Mouse (Mus musculus) brown adipose tissue, adult 24 weeks (tissue): ENCODE measurements at regions not wholly inside any gene's neighbourhood (a gene's known extent, or its start where the extent isn't known, plus 50 kb on each side); places are given as distances from the start of the nearest gene placed in this dataset.

ENCODE experiments used
- H3K27ac ChIP-seq: fragments of 200-500 bp; replicated peaks from 2 replicates; pipeline ENCODE4 v1.5.1; 2012; ENCODE audit warnings: low read depth, mild to moderate bottlenecking, low read length
- H3K4me1 ChIP-seq: fragments of 200-500 bp; 2 replicates; pipeline ENCODE4 v1.6.1; 2012; ENCODE audit warnings: low read length, mixed read lengths; ENCODE audit not compliant: control insufficient read depth, insufficient read depth, insufficient read length
- H3K4me3 ChIP-seq: fragments of 200-500 bp; 2 replicates; pipeline ENCODE4 v1.5.1; 2012; ENCODE audit warnings: low read depth, mild to moderate bottlenecking, low read length, moderate library complexity; ENCODE audit not compliant: insufficient read depth

DNA sequence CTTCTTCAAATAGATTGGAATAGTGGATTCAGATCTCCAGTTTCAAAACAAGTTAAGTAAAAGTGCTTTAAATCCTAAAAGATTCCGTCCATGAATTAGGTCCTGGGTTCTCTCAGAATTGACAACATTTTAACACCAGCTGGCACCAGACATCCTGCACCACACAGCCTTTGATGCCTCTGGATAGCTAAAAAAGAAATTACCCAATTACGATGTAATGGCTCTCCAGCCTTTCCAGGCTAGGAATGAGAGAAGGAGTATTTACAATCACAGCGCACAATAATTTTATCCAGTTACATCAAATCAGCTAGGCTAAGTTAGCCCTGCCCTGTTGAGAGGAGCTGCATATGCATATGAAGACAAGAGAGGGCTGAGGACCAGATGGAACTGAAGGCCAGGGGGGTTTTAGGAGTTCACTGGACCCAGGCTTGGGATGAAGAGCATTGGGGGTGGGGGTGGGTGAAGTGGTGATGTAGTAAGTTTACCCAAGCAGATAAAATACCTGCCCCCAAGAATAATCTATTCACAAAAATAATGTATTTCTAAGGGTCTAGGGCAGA is 455.8 kb upstream of the Tle4 start:
- no peaks in the 10 kb centered on the region for H3K4me1 ChIP-seq
- H3K4me3 ChIP-seq = no peak overlapping the region
- H3K27ac ChIP-seq = no peak overlapping the region

DNA sequence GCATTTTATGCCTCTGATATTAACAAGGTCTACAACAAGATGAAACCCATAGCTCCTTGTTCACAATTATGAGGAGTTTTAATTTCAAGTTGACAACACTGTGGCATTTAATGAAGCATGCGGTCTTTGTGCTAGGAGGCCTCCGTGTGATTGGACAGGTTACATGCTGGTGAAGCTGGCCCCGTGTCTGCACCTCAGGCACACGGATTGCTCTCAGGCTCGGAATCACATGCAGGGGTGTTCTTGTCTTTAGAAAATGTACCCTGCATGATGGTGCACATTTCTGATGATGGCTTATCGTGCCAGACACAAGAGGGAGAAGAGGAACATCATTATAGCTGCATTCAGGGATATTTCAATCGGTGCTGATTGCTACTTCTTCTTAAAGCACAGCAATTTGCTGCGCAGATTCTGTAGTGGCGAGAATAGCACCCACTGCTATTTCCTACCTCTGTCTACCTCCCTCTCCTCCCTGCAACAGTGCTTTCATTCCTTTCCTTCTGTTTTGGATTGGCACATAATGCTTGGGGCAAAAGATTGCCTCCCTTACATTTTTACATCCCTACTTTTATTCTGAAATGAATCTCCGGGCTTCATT is 454.9 kb upstream of the Tle4 start:
- no peak overlapping the region for H3K4me3 ChIP-seq
- H3K4me1 ChIP-seq = no peaks in the 10 kb centered on the region; the same call in 1 of the 2 replicates
- H3K27ac ChIP-seq = no peak overlapping the region

DNA sequence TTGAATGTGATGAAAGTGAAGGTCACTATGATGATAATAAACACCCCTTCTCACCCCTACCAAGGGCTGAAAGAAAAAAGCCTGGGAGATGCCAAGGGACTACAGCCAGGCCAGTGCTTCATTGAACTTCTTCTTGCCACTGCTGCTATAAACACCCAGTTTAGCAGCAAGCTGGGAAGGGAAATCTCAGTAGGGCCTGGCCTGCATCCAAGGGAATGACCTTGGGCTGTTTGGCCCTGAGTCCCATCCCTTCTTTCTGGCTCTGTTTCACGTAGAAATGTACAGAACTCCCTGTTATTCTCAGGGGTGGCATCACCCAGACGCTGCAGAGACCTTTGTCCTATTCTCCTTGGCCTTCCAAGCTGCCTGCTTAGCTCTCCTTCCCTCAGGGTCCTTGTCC is 450.0 kb upstream of the Tle4 start:
- no peak overlapping the region for H3K27ac ChIP-seq
- no peaks in the 10 kb centered on the region; the same call in 1 of the 2 replicates for H3K4me1 ChIP-seq
- H3K4me3 ChIP-seq = no peak overlapping the region

DNA sequence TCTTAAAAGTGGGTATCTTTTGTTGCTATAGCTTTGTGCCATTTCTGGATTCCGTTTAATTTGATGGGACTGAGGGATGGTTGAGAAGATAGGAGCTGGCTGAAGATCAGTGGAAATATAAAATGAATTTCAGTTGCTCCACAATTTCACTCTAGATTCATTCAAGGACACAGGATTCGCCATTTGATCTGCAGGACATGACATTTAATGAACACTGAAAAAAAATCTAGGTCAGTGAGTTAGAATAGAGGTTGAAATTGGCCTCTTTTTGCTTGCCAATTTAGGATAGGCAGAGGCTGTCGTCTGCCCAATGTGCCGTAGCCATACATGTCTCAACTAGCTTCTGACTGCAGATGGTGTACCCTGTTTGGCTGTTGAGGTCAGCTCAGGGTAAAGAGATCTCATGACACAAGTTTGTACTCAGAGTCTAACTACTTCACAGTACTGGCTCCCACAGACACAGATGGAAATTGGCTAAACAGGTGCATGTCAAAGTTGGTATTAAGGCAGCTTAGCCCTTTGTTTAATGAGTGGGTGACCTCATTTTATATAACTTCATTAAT is 449.5 kb upstream of the Tle4 start:
- H3K4me3 ChIP-seq = no peak overlapping the region
- H3K27ac ChIP-seq = no peak overlapping the region
- H3K4me1 ChIP-seq = no peaks in the 10 kb centered on the region; the same call in 1 of the 2 replicates

DNA sequence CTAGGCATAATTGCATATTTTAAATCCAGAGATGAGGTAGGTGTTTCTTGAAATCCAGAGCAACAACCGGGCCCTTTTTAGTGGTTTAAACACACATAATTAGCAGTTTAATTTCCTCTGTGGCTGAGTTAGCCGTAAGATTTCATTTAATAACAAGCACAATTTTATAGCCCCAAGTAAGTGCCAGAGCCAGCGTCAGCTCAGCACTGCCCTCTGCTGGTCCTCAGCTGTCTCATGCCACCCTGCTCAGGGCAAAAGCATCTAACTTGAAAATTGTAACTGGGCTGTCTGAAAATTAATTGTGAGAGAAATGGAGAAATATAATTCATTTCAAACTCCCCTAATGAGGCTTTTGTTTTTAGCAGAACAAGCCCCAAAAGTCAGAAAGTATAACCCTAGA is 437.7 kb upstream of the Tle4 start:
- H3K27ac ChIP-seq = no peak overlapping the region
- H3K4me3 ChIP-seq = no peak overlapping the region
- H3K4me1 ChIP-seq = no peaks in the 10 kb centered on the region

DNA sequence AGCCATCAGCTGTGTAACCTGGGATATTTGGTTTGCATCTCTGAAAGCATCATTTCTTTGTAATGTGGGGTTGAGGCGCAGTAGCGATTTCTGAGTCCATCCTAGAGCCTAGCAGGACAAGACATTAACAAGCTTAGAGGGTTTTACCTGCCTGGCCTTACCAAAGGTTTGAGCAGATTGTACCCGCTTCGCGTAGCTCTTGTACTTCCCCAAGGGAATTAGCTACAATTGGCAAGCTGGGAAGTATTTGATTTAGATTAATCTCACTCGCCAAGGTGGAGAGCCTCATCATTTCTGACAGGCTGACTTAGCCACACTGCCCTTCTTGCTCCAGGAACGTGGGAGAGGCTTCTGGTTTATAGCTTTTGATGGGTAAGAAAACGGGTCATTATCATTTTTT is 436.1 kb upstream of the Tle4 start:
- no peaks in the 10 kb centered on the region for H3K4me1 ChIP-seq
- H3K4me3 ChIP-seq = no peak overlapping the region
- no peak overlapping the region for H3K27ac ChIP-seq

DNA sequence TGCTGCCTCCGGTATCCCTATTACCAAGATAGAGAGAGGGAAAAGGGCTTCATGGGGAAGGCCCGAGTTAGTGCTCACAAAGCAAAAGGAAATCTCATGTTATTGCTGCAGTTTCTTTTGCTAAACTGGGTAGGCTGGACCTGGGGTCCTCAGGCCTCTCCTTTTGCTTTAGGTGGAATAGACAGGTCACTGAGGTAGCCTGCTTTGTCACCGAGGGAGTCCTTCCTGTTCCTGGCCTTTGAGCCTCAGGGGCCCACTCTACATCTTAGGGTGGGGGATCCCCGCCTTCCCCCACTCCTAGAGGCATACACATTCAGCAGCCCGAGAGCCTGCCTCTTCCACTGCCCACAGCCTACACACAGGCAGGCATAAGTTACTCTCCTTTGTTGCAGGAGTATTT is 435.5 kb upstream of the Tle4 start:
- H3K4me1 ChIP-seq = no peaks in the 10 kb centered on the region
- H3K4me3 ChIP-seq = no peak overlapping the region
- no peak overlapping the region for H3K27ac ChIP-seq

DNA sequence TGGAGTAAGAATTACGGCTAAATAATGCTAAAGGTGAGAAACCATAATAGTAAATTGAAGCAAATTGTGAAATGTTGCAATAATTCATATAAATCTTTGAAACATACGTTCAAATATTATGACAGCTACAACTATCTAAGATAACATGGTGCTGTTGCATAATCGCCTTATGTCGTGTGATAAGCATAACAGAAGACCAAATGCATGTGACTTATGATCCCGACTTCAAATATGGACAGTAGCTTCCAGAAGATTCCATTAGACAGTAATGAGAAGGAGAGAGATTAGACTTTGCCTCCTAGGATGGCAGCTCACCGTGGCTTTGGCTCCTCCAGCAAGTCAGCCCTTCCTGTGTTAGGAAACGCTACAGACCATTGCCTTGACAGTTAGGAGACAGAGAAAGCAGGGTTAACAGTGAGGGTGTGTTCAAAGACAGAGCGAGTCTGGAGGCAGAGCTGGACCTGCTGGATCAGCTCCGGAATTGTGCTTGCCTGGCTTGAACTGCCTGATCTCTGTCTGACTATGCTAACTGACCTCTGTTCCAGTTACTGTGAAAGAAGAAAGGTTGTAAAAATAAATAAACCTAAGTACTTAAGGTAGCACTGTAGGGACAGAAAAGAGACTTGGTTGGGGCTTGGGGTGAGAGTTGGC is 434.6 kb upstream of the Tle4 start:
- Histone ChIP-seq H3K27ac (no peak overlapping the region), H3K4me1 (no peaks in the 10 kb centered on the region), H3K4me3 (no peak overlapping the region)

DNA sequence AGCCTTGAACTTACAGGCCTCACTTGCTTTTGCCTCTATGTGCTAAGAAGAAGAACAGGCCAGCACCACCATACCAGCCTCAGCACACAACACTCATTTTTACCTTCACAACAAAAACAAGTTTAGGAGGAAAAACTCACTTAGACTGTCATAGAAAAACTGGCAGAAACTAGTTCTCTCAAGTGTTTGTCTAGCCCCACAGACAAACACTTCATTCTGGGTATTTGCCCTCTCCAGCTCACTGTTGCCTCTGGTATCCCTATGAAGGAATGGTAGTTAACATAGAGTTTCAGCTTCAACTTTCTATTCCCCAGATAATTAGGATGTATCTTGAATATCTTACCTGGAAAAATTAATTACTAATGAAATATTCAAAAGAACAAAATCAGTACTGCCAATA is 433.6 kb upstream of the Tle4 start:
- Histone ChIP-seq H3K4me3 (no peak overlapping the region), H3K4me1 (no peaks in the 10 kb centered on the region), H3K27ac (no peak overlapping the region)

DNA sequence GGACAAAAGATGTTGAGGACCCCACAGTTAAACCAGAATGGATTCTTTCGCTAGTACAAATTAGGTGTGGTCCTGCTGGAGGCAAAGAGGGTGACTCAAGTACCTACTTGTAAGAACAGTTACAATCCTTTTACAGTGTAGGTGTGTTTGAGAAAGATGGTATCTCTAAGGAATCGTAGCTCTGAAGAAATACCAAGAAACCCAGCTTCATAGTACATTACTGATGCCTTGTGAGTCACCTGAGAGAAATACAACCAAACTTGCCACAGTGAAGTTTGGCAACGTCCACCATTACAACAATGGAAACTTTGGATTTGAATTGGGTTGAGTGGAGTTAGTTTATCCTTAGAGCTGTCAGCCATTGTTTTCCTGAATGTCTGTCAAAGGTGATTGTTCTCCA is 405.7 kb upstream of the Tle4 start:
- no peak overlapping the region for H3K4me3 ChIP-seq
- H3K4me1 ChIP-seq = no peaks in the 10 kb centered on the region
- no peak overlapping the region for H3K27ac ChIP-seq

DNA sequence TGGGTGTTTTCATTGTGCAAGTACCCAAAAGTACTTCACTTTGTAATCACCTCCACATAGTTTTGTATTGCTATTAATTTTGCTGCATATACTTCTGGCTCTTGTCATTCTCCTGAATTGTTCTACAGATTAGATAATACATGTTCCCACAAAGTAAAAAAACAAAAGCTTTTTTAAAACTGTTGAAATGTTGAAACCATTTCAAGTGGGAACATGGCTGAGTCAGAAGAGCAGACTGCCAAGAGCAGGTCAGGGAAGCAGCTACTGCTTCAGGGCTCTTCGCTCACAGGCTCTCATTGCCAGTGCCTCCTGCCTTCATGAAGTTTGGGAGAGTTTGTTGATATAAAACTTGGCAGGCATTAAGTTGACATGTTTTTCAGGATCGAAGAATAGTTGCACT is 395.5 kb upstream of the Tle4 start:
- Histone ChIP-seq H3K27ac (no peak overlapping the region), H3K4me3 (no peak overlapping the region), H3K4me1 (no peaks in the 10 kb centered on the region)

DNA sequence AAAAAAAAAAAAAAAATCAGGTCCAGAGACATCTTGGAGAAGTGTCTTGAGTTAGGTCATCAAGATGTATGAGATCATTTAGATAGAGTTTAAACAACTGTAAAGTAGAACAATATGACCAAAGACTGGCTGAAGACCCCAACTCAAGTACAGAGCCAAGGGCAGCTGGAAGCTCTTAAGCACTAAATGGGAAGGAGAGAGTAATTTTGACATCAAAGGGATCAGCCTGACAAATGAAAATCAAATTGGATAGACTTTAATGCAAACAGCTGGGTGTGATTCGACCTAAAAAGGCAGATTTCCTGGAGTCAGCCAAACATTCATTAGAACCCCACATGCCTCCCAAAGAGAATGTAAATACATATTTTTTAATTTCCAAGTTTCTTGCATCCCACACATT is 372.3 kb upstream of the Tle4 start:
- H3K4me3 ChIP-seq = no peak overlapping the region
- no peak overlapping the region for H3K27ac ChIP-seq
- H3K4me1 ChIP-seq = no peaks in the 10 kb centered on the region

DNA sequence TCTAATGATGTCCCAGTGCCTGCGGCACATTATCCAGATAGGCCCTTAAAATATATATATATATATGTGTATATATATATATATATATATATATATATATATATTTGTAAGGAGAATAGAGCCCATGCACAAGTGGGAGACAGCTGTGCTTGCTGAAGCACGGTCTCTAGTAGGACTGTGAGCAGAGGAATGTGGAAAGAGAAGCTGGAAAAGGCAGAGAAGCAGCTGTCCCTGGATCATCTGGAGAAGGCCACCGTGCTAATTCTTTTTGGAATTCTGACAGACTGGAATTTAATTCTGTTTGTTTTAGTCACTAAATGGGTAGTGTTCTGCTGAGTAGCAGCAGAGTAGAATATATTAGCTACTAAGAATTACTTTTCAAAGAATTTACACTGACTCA is 370.4 kb upstream of the Tle4 start:
- no peak overlapping the region for H3K4me3 ChIP-seq
- no peak overlapping the region for H3K27ac ChIP-seq
- no peaks in the 10 kb centered on the region for H3K4me1 ChIP-seq

DNA sequence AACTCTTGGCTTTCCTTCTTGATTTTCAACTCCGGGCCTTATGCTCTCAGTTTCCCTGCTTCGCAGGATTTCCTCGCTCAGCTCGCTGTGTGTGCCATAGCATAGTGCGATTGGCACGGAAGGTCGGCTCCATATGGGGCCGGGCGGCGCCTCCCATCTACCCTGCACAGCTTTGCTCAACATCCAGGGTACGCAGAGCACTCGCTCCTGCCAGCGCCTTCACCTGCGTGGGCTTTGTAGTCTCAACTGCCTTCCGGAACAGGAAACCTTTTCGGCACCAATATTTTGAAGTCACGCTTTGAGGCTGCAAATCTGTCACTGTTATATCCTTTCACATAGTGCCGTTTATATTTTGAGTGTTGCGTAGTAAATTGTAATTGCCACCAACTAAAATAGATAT is 359.9 kb upstream of the Tle4 start:
- H3K27ac ChIP-seq = no peak overlapping the region

DNA sequence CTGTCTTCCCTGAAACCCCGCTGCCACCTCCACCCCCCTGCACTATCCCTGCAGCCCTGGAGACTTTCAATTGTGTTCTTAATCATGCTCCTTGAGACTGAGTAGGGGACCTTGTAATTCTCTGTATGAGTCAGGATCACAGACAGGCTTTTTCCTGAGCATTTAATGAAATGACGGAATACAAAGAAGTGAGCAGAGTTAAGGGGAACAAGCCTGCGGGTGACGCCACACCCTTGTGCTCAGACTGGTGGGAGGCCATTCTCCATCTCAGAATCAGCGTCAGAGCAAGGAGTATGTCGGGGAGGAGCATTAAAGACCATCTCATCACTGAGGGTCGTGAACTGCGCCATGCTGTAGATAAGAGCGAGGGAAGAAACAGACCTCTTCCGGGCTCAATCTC is 359.3 kb upstream of the Tle4 start:
- H3K27ac ChIP-seq = no peak overlapping the region
- no peaks in the 10 kb centered on the region for H3K4me1 ChIP-seq
- no peak overlapping the region for H3K4me3 ChIP-seq

More for the DNA sequence above, 359.9 kb upstream of the Tle4 start:
- Histone ChIP-seq H3K4me1 (no peaks in the 10 kb centered on the region), H3K4me3 (no peak overlapping the region)

DNA sequence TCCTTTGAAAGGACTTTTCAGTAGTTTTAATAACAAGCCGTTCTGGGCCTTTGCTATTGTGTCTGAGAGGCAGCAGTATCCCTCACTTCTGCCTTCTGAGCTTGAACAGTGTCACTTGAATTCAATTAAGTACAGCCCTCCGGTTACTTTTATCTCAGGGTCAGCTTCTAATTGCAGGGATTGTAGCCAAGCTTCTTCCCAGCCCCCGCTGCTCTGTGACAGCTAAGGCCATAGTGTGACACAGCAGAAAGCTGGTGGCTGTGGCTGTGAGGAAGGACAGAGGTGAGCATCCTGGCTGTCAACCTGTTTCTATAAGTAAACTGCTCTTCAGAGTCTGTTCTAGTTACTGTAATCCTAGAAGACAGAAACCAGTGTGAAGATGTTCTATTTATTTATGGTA is 358.5 kb upstream of the Tle4 start:
- H3K4me1 ChIP-seq = no peaks in the 10 kb centered on the region
- H3K4me3 ChIP-seq = no peak overlapping the region
- H3K27ac ChIP-seq = no peak overlapping the region
